9 mouse cellular contexts compared by ENCODE assay signal in the genomic region with DNA sequence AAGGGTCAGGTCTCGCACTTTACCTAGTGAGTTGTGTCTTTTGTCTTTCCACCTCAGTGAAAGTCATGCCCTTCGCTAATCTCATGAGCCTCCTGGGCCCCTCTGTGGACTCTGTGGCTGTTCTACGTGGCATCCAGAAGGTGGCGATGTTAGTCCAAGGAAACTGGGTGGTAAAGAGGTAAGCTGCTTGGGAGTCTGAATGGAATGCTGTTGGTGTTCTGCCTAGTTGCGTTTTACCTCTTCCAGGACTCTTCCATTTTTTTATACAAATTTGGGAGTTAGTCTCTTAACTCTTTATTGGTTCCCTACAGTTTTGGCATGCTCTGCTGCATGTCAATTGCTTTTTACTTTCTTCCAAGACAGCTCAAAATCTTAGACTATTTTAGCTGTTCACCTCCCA. TPM values are rescaled to one million over a fixed set of nuclear protein-coding genes. Genes with fewer than 3 reads are reported as not detected.
A peak's percentile ranks its signal among the peaks of the same experiment; 100 is the strongest.
DNase-seq lines count a peak whose midpoint lies in the region; ATAC-seq and TF ChIP-seq lines count a peak whose summit lies in the region.
"Had no signal": no experiment of that assay in that cellular context is flagged by ENCODE, and none has a peak within 500 bp of the region (broad histone marks: within the 10 kb centered on the region; RNA-seq: fewer than 3 reads in every experiment).

No protein-coding gene starts in this region.

- H3K9ac ChIP-seq in liver, postnatal 0 days (replicated peaks), result no peak overlapping the region

- no peaks in the 10 kb centered on the region for H3K9me3 ChIP-seq in liver, postnatal 0 days (ENCODE audit: low read length)

- peak; percentile 63 for ATAC-seq in liver, postnatal 0 days

- H3K4me1 ChIP-seq in embryonic fibroblast, embryonic 13.5 days (ENCODE audit: control insufficient read depth, insufficient read depth, low read length), result no peaks in the 10 kb centered on the region
- H3K4me1 ChIP-seq in kidney, adult 2 months (ENCODE audit: control insufficient read depth, insufficient read depth, low read length), result no peaks in the 10 kb centered on the region; the same call in 1 of the 2 replicates
- no peaks in the 10 kb centered on the region for H3K4me1 ChIP-seq in liver, postnatal 0 days (ENCODE audit: insufficient read depth)

- H3K27ac ChIP-seq in embryonic fibroblast, embryonic 13.5 days (ENCODE audit: insufficient read depth, low read length), result no peak overlapping the region
- H3K27ac ChIP-seq in kidney, adult 2 months (ENCODE audit: insufficient read depth, low read depth, low read length), result no peak overlapping the region
- no peak overlapping the region for H3K27ac ChIP-seq in liver, postnatal 0 days (ENCODE audit: low read depth)
- H3K27ac ChIP-seq: macrophage had no signal

- no peak for TF ChIP-seq EP300 in liver, postnatal 0 days (IDR thresholded peaks at IDR 0.05; ENCODE audit: low read depth)

- peak; percentile 54; the same call in 1 of the 2 replicates for TF ChIP-seq CTCF in embryonic fibroblast, embryonic 13.5 days (IDR thresholded peaks at IDR 0.05; ENCODE audit: borderline replicate concordance, insufficient read depth, low read length)
- TF ChIP-seq CTCF in kidney, adult 2 months (conservative IDR thresholded peaks at IDR 0.05; ENCODE audit: insufficient read depth, insufficient read length, low read depth, low read length), result peak; percentile 86
- peak; percentile 92 for TF ChIP-seq CTCF in liver, postnatal 0 days (IDR thresholded peaks at IDR 0.05; ENCODE audit: low read depth)

- no peak for TF ChIP-seq POLR2A in embryonic fibroblast, embryonic 13.5 days (IDR thresholded peaks at IDR 0.05; ENCODE audit: low read depth, low read length)
- no peak for TF ChIP-seq POLR2A in kidney, adult 2 months (IDR thresholded peaks at IDR 0.05; ENCODE audit: low read depth, low read length)

- H3K4me2 ChIP-seq in liver, postnatal 0 days (ENCODE audit: low read depth, low read length), result no peak overlapping the region

- WGBS in kidney, adult 2 months, result 23% methylated on average over 5 of the region's 5 CpGs
- WGBS in liver, postnatal 0 days (ENCODE audit: insufficient replicate concordance), result 47% methylated on average over 5 of the region's 5 CpGs

- H3K27me3 ChIP-seq in kidney, adult 2 months (replicated peaks; ENCODE audit: control insufficient read depth, insufficient read depth, low read length), result no peaks in the 10 kb centered on the region
- no peaks in the 10 kb centered on the region for H3K27me3 ChIP-seq in liver, postnatal 0 days (ENCODE audit: insufficient read depth, low read length)

- no peak overlapping the region for H3K4me3 ChIP-seq in embryonic fibroblast, embryonic 13.5 days (ENCODE audit: insufficient read depth, low read length)
- no peak overlapping the region for H3K4me3 ChIP-seq in kidney, adult 2 months (ENCODE audit: insufficient read depth, low read depth, low read length)
- H3K4me3 ChIP-seq in liver, postnatal 0 days (ENCODE audit: low read depth, low read length), result no peak overlapping the region

- peak; percentile 35 for DNase-seq in cerebellum, adult 8-10 months
- DNase-seq in cerebellum, adult 9-10 months, result no peak
- DNase-seq in urinary bladder, postnatal 25 days (ENCODE audit: low spot score), result peak; percentile 42
- no peak for DNase-seq in urinary bladder, postnatal 10 days (ENCODE audit: low spot score)
- DNase-seq in kidney, adult 2 months, result peak; percentile 76
- peak; percentile 68 for DNase-seq in liver, postnatal 0 days
- DNase-seq in right cerebral cortex, postnatal 25 days, result peak; percentile 44

- H3K36me3 ChIP-seq in kidney, adult 2 months (ENCODE audit: control insufficient read depth, insufficient read depth, low read length), result no peaks in the 10 kb centered on the region
- peaks cover 55% of the 10 kb centered on the region for H3K36me3 ChIP-seq in liver, postnatal 0 days (replicated peaks; ENCODE audit: insufficient read depth, low read length)

RNA-seq across cellular contexts. Expression of a gene that starts 17.2 kb away (rescaled TPM):
- 22.0 and 24.0 TPM in 2 replicates for polyA plus RNA-seq in embryonic fibroblast, embryonic 13.5 days (2011; ENCODE audit: insufficient read length, low read depth, missing spikeins)
- polyA plus RNA-seq in kidney, adult 2 months (2012; rRNA removed), result 25.9 and 26.9 TPM in 2 replicates
- 8.5 and 9.3 TPM in 2 replicates for polyA plus RNA-seq in liver, postnatal 0 days (2015; fragmentation: Nextera tagmentation; extraction: Ambion mirVana)

RNA-seq across cellular contexts. Expression of a gene that starts 47.4 kb away (rescaled TPM):
- 44.6 and 51.9 TPM in 2 replicates for polyA plus RNA-seq in embryonic fibroblast, embryonic 13.5 days (2011; ENCODE audit: insufficient read length, low read depth, missing spikeins)
- polyA plus RNA-seq in kidney, adult 2 months (2012; rRNA removed), result 28.5 and 30.8 TPM in 2 replicates
- polyA plus RNA-seq in liver, postnatal 0 days (2015; fragmentation: Nextera tagmentation; extraction: Ambion mirVana), result 18.1 and 21.2 TPM in 2 replicates

RNA-seq across cellular contexts. Expression of a gene that starts 47.6 kb away (rescaled TPM):
- polyA plus RNA-seq in embryonic fibroblast, embryonic 13.5 days (2011; ENCODE audit: insufficient read length, low read depth, missing spikeins), result not detected in 2 replicates
- 1.1 and 1.2 TPM in 2 replicates for polyA plus RNA-seq in kidney, adult 2 months (2012; rRNA removed)
- 0.08 TPM in 1 of 2 replicates, not detected in the other for polyA plus RNA-seq in liver, postnatal 0 days (2015; fragmentation: Nextera tagmentation; extraction: Ambion mirVana)

Comparison
In these comparisons a context has a peak if more than half of its experiments do, and no peak if none do; other contexts are left out.
1. DNase-seq: peak in cerebellum, adult 8-10 months (single experiment), urinary bladder, postnatal 25 days (single experiment), kidney, adult 2 months (single experiment), liver, postnatal 0 days (single experiment) and right cerebral cortex, postnatal 25 days (single experiment); none in cerebellum, adult 9-10 months (single experiment) and urinary bladder, postnatal 10 days (single experiment).
2. Peak in every context shown above with its lines, with median percentiles within 50 percentile points of each other: CTCF ChIP-seq.